34 mouse cellular contexts compared by ENCODE assay signal in genomic region chr8:47909681-47910080, GRCm38 (mm10).
"Had no signal": no experiment of that assay in that cellular context is flagged by ENCODE, and none has a peak within 500 bp of the region (broad histone marks: within the 10 kb centered on the region; RNA-seq: fewer than 3 reads in every experiment).

No protein-coding gene starts in this region.

- H3K9me3 ChIP-seq: heart, embryonic 10.5 days; heart, embryonic 13.5 days; heart, embryonic 15.5 days; intestine, embryonic 15.5 days had no signal

- H3K9ac ChIP-seq: heart, embryonic 12.5 days; heart, embryonic 13.5 days; heart, embryonic 15.5 days; hindbrain, embryonic 12.5 days; hindbrain, embryonic 13.5 days; hindbrain, embryonic 14.5 days; hindbrain, embryonic 15.5 days; intestine, embryonic 15.5 days; kidney, embryonic 15.5 days had no signal

- H3K4me1 ChIP-seq: heart, embryonic 15.5 days; hindbrain, embryonic 10.5 days; hindbrain, embryonic 12.5 days; hindbrain, embryonic 13.5 days; hindbrain, embryonic 15.5 days; intestine, embryonic 15.5 days had no signal

- DNase-seq: heart, postnatal 10 days; heart, postnatal 14 days; heart, postnatal 36 days; kidney, adult 11 months; kidney, adult 18-20 months; kidney, adult 2 months; kidney, adult 8-10 months; kidney, adult 9 months; kidney, postnatal 10 days; kidney, postnatal 14 days; kidney, postnatal 25 days; kidney, postnatal 36 days; kidney, postnatal 4 days; layer of hippocampus, adult 9-11 months; layer of hippocampus, postnatal 36 days had no signal

- ATAC-seq: hindbrain, embryonic 16.5 days; hindbrain, postnatal 0 days; inflammation-experienced regulatory T-cells, adult 6 months; intestine, embryonic 15.5 days; intestine, embryonic 16.5 days; intestine, postnatal 0 days had no signal

- H3K36me3 ChIP-seq: heart, embryonic 15.5 days; hindbrain, embryonic 10.5 days; hindbrain, embryonic 13.5 days; hindbrain, embryonic 15.5 days; intestine, embryonic 15.5 days had no signal

- H3K27ac ChIP-seq: heart, embryonic 10.5 days; heart, embryonic 13.5 days; heart, embryonic 15.5 days; hindbrain, embryonic 10.5 days; hindbrain, embryonic 12.5 days; hindbrain, embryonic 13.5 days; hindbrain, embryonic 14.5 days; hindbrain, embryonic 15.5 days; hindbrain, postnatal 0 days; intestine, embryonic 15.5 days; kidney, embryonic 15.5 days; kidney, postnatal 0 days; layer of hippocampus, adult 2 months had no signal

- H3K4me2 ChIP-seq: heart, embryonic 11.5 days; heart, embryonic 12.5 days; heart, embryonic 13.5 days; heart, embryonic 15.5 days; hindbrain, embryonic 12.5 days; hindbrain, embryonic 13.5 days; hindbrain, embryonic 14.5 days; hindbrain, embryonic 15.5 days; intestine, embryonic 15.5 days; kidney, embryonic 15.5 days had no signal

- H3K4me3 ChIP-seq: heart, embryonic 10.5 days; heart, embryonic 12.5 days; heart, embryonic 13.5 days; heart, embryonic 15.5 days; hindbrain, embryonic 10.5 days; hindbrain, embryonic 12.5 days; hindbrain, embryonic 13.5 days; hindbrain, embryonic 15.5 days; intestine, embryonic 15.5 days; kidney, embryonic 15.5 days; layer of hippocampus, adult 2 months had no signal

- H3K27me3 ChIP-seq: heart, embryonic 12.5 days; heart, embryonic 13.5 days; heart, embryonic 15.5 days; hindbrain, embryonic 12.5 days; hindbrain, embryonic 13.5 days; hindbrain, embryonic 15.5 days; intestine, embryonic 15.5 days; kidney, embryonic 15.5 days had no signal
